Mouse (Mus musculus): ENCODE data around the gene Yrdc. TPM values are rescaled to one million over a fixed set of nuclear protein-coding genes. Genes with fewer than 3 reads are reported as not detected.

Gene Yrdc
- total RNA-seq, 2 experiments from 2014 or later = 17.5 to 17.9 TPM

Other genes starting within 250 kb of the Yrdc start
- not detected for gene 3100002H09Rik, start 239.9 kb upstream of the Yrdc start, total RNA-seq (2021)
- under 1 TPM in 1 of 2 experiments, not detected in 1; 0.07 TPM for gene Pou3f1, start 193.9 kb upstream of the Yrdc start, total RNA-seq (2021)
- 10 to 100 TPM; 11.6 to 12.0 TPM for gene Utp11, start 157.1 kb upstream of the Yrdc start, total RNA-seq (2021)
- 10 to 100 TPM; 13.0 to 13.9 TPM for gene Fhl3, start 150.0 kb upstream of the Yrdc start, total RNA-seq (2021)
- gene Sf3a3, start 135.9 kb upstream of the Yrdc start, total RNA-seq (2021) = 10 to 100 TPM; 19.2 to 21.5 TPM
- 10 to 100 TPM; 12.5 to 13.6 TPM for gene Inpp5b, start 108.8 kb upstream of the Yrdc start, total RNA-seq (2021)
- gene Mtf1, start 48.6 kb upstream of the Yrdc start, total RNA-seq (2021) = 10 to 100 TPM; 12.8 to 15.7 TPM
- gene 1110065P20Rik, start 517 bp downstream of the Yrdc start, total RNA-seq (2021) = 10 to 100 TPM; 23.9 to 24.8 TPM
- gene Maneal, start 11.5 kb downstream of the Yrdc start, total RNA-seq (2021) = under 1 TPM; 0.10 to 0.17 TPM
- gene Epha10, start 30.2 kb downstream of the Yrdc start, total RNA-seq (2021) = not detected
- gene 9930104L06Rik, start 86.4 kb downstream of the Yrdc start, total RNA-seq (2021) = 10 to 100 TPM in 1 of 2 experiments, 1 to 10 TPM in 1; 9.8 to 10.2 TPM
- gene Cdca8, start 88.6 kb downstream of the Yrdc start, total RNA-seq (2021) = 1 to 10 TPM; 3.6 to 7.0 TPM
- 1 to 10 TPM; 3.7 to 5.8 TPM for gene Rspo1, start 135.8 kb downstream of the Yrdc start, total RNA-seq (2021)
- gene Gnl2, start 165.9 kb downstream of the Yrdc start, total RNA-seq (2021) = 10 to 100 TPM; 27.1 to 29.8 TPM
- under 1 TPM in 1 of 2 experiments, not detected in 1; 0.22 TPM for gene Dnali1, start 215.0 kb downstream of the Yrdc start, total RNA-seq (2021)
- 10 to 100 TPM in 1 of 2 experiments, 1 to 10 TPM in 1; 9.0 to 10.4 TPM for gene Snip1, start 216.0 kb downstream of the Yrdc start, total RNA-seq (2021)
- gene Meaf6, start 234.5 kb downstream of the Yrdc start, total RNA-seq (2021) = 10 to 100 TPM; 22.6 to 24.5 TPM